Mouse (Mus musculus): Measurements from ENCODE around the gene Zkscan16. TPM values are rescaled to one million over a fixed set of nuclear protein-coding genes. Genes with fewer than 3 reads are reported as not detected.

Zkscan16 gene
- polyA plus RNA-seq, 1 experiment: not detected

DNA sequence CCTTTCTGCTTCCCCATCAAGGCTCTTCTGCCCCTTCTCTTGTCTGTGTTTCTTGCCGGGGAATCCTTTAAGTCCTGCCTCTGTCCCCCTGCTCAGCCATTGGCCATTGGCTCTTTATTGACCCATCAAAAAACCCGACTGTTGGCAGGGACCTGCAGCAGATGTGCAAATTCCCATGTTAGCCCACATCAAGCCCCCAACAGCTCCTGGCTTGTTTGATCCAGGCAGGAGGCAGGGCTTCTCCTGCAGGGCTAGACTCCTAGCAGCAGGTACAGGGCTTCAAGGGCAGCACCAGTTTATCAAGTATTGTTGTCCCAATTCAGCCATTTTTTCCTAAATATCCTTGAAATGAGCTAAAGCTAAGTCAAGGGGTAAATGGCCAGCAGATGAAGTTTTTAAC, 17.3 kb upstream of the Zkscan16 start:
- no peak for TF ChIP-seq GATA1 (IDR thresholded peaks at IDR 0.05; ENCODE audit: low read length)

DNA sequence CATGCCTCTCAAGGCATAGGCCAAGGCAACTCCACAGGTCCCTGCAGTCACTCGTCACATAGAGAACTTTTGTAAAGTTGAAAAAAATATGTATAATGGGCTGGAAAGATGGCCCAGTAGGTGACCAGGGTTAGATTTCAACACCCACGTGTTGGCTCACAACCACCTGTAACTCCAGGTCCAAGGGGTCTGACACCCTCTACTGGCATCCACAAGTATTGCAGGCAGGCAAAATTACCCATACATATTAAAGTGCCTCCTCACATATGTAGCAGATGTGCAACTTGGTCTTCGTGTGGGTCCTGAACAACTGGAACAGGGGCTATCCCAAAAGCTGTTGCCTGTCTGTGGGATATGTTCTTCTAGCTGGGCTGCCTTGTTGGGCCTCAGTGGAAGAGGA, 15.8 kb upstream of the Zkscan16 start:
- no peak for TF ChIP-seq GATA1 (IDR thresholded peaks at IDR 0.05; ENCODE audit: low read length)

DNA sequence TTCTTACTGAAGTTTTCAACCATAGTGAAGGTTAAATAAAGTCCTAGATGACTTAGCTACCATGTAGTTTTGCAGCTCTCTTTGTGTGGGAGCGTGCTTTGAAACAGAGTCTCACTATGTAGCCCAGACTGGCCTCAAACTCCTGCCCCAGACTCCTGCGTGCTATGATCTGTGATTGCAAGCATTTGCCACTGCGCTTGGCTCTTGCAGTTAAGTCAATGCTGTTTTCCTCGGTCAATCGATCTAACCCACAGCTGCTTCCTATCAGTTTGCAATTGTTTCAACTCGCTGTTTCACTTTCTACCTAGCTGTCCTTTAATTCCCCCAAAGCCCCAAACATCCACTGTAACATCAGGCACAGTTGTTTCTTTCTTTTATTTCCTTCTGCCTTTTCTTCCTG, 10.9 kb upstream of the Zkscan16 start:
- no peak for TF ChIP-seq GATA1 (IDR thresholded peaks at IDR 0.05; ENCODE audit: low read length)

DNA sequence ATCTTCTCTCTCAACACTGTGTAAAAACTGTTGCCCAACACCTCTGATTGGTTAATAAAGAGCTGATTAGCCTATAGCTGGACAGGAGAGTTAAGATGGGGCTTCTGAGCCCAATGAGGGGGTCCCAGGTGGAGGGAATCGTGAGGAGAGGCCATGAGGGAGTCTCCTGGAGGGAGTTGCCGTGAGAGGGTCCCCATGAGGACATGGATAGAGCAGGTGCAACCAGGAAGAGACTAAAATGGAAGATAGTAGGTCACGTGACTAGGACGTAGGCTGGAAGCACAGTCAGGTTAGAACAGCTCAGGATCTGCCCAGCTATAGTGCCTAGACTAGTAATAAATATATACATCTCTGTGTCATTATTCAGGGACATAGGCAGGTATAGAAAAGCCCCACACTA, 9.1 kb upstream of the Zkscan16 start:
- TF ChIP-seq GATA1 (IDR thresholded peaks at IDR 0.05; ENCODE audit: low read length): no peak

DNA sequence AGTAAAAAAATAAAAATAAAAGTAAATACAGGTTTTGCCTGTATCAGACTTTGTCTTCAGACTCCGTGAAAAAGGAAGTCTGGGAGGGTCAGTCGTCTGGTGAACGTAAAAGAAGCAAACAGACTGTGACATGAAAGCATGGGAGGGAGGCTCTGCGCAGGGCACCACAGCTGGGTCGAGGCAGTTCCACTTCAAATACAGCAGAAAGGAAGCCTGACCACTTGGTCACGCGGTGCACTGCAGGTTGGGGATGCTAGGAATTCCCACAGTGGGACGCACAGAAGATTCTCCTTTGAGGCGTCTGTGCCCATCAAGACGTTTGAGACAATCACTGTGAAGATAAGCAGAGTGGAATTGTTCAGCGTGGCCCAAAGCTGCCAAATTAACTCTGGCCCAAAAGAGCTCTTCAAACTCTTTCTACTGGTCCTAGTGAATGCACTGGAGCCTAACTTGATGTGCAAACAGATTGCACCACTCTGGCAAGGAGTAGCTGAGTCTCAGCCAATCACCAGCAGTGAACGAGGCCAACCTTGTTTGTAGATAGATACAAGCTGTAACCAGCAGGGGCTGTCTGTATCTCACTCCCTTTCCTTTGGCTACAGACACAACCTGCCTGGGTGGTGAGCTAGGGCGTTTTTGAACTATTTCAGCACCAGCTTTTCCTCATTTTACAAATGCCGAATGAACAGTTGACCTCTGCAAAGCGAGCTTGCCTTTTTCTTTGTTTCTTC, 8.5 kb upstream of the Zkscan16 start:
- no peak for TF ChIP-seq GATA1 (IDR thresholded peaks at IDR 0.05; ENCODE audit: low read length)

DNA sequence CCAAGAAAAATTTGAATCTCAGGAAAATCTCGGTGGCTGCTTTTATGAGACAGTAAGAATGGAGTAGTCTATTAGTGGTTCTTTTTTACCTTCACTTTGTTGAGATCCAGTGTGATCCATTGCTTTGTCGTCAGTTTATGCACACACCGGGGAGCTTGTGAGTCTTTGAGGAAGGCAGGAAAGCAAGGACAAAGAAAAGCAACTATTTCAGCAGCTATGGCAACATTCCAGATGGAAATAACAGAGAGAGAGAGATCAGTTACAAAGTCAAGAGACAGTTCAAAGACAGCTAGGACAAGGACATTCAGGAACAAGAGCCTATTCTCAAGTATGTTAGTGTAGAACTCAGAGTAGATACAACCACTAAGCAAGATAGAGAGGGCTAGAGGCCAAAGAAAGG, 7.6 kb upstream of the Zkscan16 start:
- no peak for TF ChIP-seq GATA1 (IDR thresholded peaks at IDR 0.05; ENCODE audit: low read length)

DNA sequence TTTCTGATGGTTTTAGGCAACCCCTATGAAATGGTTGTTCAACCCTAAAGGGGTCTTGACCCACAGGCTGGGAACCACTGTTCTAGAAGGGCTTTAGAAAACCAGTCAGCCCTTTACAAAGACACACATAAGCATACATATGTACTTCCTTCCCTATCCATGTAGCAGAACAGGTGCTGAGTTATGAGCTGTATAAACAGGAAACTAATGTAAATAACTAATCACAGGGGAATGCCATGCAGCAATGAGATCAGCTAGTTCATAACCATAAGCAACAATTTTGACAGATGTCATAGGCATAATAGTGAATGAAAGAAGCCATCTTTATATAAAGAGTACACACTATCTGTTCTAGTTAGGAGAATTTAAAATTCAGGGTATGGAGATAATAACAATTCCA, 1.8 kb upstream of the Zkscan16 start:
- TF ChIP-seq GATA1 (IDR thresholded peaks at IDR 0.05; ENCODE audit: low read length): no peak

DNA sequence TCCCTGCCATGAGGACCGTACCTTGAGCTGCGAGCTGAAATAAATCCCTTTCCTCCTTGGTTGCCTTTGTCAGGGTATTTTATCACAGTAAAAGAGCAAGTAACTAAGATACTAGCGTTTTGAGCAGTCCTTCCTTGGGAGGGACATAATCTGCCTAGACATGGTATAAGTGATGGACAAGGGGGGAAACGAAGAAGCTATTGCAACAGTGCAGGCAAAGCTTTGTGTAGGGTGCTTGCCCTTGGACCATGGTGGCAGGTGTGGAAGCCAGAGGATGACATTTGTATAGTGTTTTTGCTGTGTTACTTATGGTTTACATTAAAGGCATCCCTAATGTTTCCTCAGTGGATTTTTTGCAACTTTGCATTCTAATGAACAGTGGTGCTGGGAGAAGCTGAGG, 486 bp upstream of the Zkscan16 start:
- TF ChIP-seq GATA1 (IDR thresholded peaks at IDR 0.05; ENCODE audit: low read length): no peak

DNA sequence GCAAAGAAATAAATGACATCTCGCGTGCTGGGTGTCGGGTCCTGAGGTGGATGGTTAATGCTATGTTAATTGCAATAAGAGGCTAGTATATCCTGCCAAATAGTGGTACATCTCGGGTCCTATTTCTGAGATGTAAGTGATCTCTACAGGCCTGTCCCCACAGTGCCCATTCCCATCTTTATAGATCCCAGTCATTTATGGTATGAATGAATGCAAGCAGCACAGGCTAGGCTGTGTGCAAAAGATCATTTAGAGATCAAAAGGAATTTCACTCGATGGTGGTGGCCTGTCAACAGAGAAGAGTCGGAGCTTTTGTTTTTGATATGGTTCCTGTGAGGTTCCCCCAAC, 752 bp downstream of the Zkscan16 start:
- no peak for TF ChIP-seq GATA1 (IDR thresholded peaks at IDR 0.05; ENCODE audit: low read length)

DNA sequence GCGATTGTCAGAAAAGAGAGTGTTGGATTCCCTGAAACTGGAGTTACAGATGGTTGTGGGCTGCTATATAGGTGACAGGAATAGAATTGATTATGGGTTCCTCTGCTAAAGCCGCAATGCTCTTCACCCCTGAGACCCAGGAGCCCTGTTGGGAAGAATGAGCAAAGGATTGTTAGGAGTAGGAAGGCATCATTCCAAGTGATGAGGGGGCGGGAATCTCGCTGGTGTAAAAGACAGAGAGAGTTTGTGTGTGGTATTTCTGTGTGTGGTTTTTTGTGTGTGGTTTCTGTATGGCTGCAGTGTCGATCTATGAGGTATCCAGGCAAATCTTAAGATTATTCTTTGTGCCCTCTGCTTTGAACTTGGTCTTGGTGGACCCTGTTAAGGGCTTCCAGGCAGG, 1.3 kb downstream of the Zkscan16 start:
- TF ChIP-seq GATA1 (IDR thresholded peaks at IDR 0.05; ENCODE audit: low read length): no peak

DNA sequence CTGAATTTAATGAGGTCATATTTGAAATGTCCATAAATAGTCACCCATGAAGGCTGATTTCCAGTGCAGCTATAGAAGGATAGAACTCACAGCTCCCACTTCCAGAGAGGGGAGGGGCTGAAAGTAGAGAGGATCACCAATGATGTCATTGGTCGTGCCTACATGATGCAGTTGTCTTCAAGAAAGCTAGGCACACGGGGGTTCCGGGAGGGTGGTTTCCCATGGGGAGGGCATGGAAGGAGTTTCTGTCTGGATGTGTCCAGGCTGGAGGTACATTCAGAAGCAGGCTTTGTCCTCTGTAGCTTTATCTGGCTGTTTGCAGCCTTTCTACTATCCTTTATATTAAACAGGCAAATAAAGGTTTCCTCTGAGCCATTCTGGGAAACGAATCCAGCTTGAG, 5.0 kb downstream of the Zkscan16 start:
- no peak for TF ChIP-seq GATA1 (IDR thresholded peaks at IDR 0.05; ENCODE audit: low read length)

DNA sequence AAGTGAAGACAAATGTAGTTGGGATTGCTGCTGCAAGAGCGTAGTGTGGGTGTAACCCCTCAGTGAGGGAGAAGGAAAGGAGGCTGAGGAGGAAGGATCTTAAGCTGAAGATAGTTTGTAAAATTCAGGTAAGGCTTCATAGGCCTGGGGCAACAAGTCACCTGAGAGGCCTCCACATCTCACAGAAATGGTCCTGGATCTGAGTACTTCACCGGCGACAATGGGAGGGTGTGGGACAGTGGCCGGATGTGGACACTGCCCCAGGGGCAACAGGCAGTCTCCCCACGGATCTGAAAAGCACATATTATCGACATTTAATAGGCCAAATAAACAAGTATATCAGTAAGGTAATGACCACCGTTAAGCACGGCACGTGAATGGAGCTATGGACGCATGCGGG, 9.2 kb downstream of the Zkscan16 start:
- TF ChIP-seq GATA1 (IDR thresholded peaks at IDR 0.05; ENCODE audit: low read length): no peak

DNA sequence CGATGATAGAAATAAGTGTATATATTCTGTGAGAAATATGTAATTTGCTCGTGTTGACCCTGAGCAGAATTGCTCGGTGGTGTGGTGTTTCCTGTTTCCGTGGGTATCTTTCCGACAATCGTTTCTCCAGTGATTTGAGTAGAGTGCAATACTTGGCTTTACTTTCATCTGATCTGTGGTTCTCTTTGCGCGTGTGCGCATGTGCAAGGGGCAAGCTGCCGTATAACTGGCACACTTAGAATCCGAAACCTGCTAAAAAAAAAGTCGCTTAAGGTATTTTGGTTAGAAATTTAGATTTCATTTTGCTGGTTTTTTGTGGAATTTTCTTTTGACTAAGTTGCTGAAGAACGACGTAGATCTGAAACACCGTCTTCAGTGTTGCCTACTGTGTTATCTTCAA, 18.3 kb downstream of the Zkscan16 start:
- no peak for TF ChIP-seq GATA1 (IDR thresholded peaks at IDR 0.05; ENCODE audit: low read length)

DNA sequence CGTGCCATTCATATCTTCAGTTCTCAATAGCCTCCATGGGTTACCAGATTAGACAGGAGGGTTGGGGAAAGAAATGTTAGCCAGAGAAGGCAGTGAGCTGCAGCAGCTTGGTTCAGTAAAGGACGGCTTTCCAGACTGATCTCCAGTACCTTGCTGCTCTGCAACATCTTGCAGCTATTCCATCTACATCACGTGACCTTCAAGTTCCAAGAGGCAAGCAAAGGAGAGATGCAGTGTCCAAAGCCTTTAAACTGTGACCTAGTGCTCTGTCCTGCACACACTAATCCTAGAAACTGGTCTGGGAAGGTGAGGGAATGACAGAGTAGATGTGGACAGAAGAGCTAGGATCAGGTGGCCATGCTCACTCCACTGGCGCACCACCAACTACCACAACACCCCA, 19.8 kb downstream of the Zkscan16 start:
- no peak for TF ChIP-seq GATA1 (IDR thresholded peaks at IDR 0.05; ENCODE audit: low read length)

DNA sequence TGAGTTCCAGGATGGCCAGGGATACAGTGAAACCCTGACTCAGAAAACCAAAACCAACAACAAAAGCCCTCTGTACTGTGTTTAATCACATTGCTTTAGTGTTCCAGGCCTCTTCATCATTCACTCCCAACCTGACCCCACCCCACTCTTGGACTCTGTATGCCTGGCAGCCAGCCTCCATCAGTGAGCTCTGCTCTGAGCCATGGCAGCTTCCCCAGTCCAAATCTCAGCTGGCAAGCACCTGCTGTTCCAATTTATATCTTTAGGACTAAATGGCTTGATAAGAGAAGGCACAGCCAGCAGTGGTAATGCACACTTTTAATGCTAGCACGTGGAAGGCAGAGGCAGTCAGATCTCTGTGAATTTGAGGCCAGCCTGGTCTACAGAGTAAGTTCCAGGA, 21.7 kb downstream of the Zkscan16 start:
- TF ChIP-seq GATA1 (IDR thresholded peaks at IDR 0.05; ENCODE audit: low read length): no peak

DNA sequence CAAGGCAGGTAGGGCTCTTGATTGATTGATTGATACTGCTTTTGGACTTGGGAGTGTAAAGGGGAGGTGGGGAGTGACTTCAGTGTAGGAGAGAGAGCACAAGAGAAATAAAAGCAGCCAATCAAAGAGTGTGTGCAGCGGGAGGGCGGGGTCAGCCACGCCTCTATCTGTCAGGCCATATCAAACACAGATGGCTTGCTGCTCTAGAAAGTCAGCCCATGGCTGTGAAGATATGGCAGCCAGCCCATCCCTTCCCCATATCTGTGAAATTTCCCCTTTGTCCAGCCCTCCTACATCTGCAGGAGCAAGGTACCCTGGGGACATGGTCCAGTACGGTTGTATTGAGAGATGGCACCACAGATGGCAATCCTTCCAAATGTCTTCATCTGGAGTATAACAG, 27.2 kb downstream of the Zkscan16 start:
- TF ChIP-seq GATA1 (IDR thresholded peaks at IDR 0.05; ENCODE audit: low read length): no peak

DNA sequence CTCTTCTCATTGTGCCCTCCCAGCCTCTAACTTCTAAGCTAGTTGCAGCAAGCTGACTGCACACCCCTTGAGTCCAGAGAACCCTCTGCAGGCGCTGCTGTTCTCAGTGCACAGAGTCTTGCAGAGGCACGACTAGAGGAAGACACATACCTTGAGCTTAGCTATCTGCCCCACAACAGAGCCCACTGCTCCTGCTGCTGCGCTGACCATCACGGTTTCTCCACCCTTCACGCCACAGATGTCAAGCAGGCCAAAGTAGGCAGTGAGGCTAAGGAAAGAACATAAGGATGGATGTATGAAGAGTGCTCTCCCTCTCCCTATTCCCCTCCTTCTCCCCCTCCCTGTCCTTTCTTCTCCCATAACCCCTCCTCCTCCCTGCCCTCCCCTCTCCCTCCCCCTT, 32.3 kb downstream of the Zkscan16 start:
- no peak for TF ChIP-seq GATA1 (IDR thresholded peaks at IDR 0.05; ENCODE audit: low read length)

DNA sequence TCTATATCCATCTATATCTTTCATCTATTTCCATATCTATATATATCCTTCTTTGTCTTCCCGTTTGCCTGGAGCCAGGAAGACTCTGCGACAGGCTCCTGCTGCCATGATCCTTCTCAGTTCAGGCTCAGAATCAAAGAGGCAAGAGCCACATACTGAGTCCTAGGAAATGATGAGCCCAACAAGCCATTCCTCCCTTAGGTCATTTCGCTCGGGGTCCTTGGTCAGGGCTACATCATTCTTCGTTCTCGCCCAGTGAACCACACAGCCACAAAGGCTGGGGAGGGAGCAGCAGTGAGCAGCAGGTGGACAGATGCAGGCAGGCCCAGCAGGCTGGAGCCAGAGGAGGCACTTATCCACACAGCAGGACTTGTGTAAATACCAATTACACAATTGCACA, 38.0 kb downstream of the Zkscan16 start:
- TF ChIP-seq GATA1 (IDR thresholded peaks at IDR 0.05; ENCODE audit: low read length): no peak

Measured in G1E-ER4 (cell line).